Mouse (Mus musculus) midbrain, embryonic 12.5 days (tissue): ENCODE results near the gene Ceacam20. TPM values are rescaled to one million over a fixed set of nuclear protein-coding genes. Genes with fewer than 3 reads are reported as not detected.
"Not testable (repeated sequence)": the region's sequence is repeated elsewhere in the genome, so short reads cannot be mapped to it uniquely, and the experiment has no call there.

Experiments
- ATAC-seq: fragments of 200-750 bp; cut with Nextera tagmentation; 2 replicates; pipeline ENCODE4 v1.8.0; 2017; ENCODE audit warnings: low read depth, moderate TSS enrichment, moderate library complexity; ENCODE audit not compliant: low FRiP score
- H3K27ac ChIP-seq: fragments of 300-500 bp; sonication (generic); replicated peaks from 2 replicates; pipeline ENCODE4 v1.5.1; 2016; ENCODE audit warnings: mild to moderate bottlenecking
- H3K27me3 ChIP-seq: fragments of 300-500 bp; sonication (generic); 2 replicates; pipeline ENCODE4 v1.6.1; 2016; ENCODE audit warnings: mild to moderate bottlenecking
- H3K36me3 ChIP-seq: fragments of 300-500 bp; sonication (generic); 2 replicates; pipeline ENCODE4 v1.6.1; 2016
- H3K4me1 ChIP-seq: fragments of 300-500 bp; sonication (generic); 2 replicates; pipeline ENCODE4 v1.6.1; 2016
- H3K4me2 ChIP-seq: fragments of 300-500 bp; sonication (generic); replicated peaks from 2 replicates; pipeline ENCODE4 v1.6.1; 2016; ENCODE audit warnings: mild to moderate bottlenecking, moderate library complexity
- H3K4me3 ChIP-seq: fragments of 300-500 bp; sonication (generic); 2 replicates; pipeline ENCODE4 v1.5.1; 2016; ENCODE audit warnings: mild to moderate bottlenecking
- H3K9ac ChIP-seq: fragments of 300-500 bp; sonication (generic); replicated peaks from 2 replicates; pipeline ENCODE4 v1.6.1; 2016; ENCODE audit warnings: mild to moderate bottlenecking, moderate library complexity
- H3K9me3 ChIP-seq: fragments of 300-500 bp; sonication (generic); 2 replicates; pipeline ENCODE4 v1.6.1; 2016; ENCODE audit warnings: mild to moderate bottlenecking
- WGBS: fragments of 180-500 bp; shearing (Covaris S2); methylation state at CpG from one replicate; pipeline ENCODE4 v1.1.7; 2016; 5-methylcytosine and 5-hydroxymethylcytosine counted together
- polyA plus RNA-seq: library from polyadenylated mRNA; unstranded; fragments of >200 nt; fragmentation: Nextera tagmentation; extraction: Ambion mirVana; gene quantifications from 2 replicates; pipeline ENCODE4 v1.2.1, GENCODE M21; 2016

Gene Ceacam20
- polyA plus RNA-seq, 1 experiment from 2014 or later: not detected

GRCm38 (mm10) chr7:19950589-19950988, 14.6 kb upstream of the Ceacam20 start, which contains the start of gene Igsf23:
Gene Igsf23 (minus strand): TSS chr7:19950756.
- no peak for ATAC-seq
- H3K9me3 ChIP-seq: no peaks in the 10 kb centered on the region
- H3K27ac ChIP-seq: no peak within 1 kb of the TSS
- no peaks in the 10 kb centered on the region for H3K4me1 ChIP-seq
- no peaks in the 10 kb centered on the region for H3K36me3 ChIP-seq
- 58% methylated on average over 9 of the region's 9 CpGs for WGBS
- H3K27me3 ChIP-seq: no peaks in the 10 kb centered on the region
- no peak within 1 kb of the TSS for H3K9ac ChIP-seq
- no peak within 1 kb of the TSS for H3K4me2 ChIP-seq
- H3K4me3 ChIP-seq: no peak within 1 kb of the TSS

DNA sequence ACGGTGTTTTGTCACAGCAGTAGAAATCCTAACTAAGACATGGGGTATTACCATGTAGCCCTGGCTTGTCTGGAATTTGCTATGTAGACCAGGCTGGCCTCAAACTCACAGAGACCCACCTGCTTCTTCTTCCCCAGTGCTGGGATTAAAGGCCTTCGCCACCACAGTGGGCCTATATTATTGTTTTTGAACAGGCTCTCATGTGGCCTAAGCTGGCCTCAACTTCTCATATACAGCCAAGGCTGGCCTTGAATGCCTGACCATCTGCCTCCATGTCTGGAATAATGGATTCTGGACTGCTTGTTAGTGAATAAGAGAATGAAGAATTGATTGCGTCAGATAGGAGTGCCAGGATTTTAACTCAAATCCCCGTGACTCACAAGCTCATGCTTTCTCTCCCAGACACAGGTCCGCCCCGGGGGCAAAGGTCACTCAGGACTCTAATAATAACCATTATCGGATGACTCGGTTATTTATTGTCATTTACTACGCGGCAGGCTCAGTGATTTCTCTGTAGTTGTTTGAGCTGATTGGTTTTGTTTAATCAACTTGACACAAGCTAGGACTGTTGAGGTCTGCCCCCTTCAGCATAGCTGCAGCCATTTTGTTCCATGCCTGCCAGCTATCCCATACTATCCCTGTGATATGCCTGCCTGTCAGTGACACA, 12.8 kb upstream of the Ceacam20 start:
- 0 out of 2 replicates have a peak overlapping the region, but pooled peaks have one; percentile 15 for H3K27ac ChIP-seq
- ATAC-seq: peak; percentile 59
- no peaks in the 10 kb centered on the region for H3K4me1 ChIP-seq
- H3K9ac ChIP-seq: no peak overlapping the region
- no peak overlapping the region for H3K4me2 ChIP-seq
- H3K27me3 ChIP-seq: no peaks in the 10 kb centered on the region
- H3K36me3 ChIP-seq: no peaks in the 10 kb centered on the region
- no peaks in the 10 kb centered on the region for H3K9me3 ChIP-seq
- H3K4me3 ChIP-seq: no peak overlapping the region
- WGBS: 41% methylated on average over 10 of the region's 10 CpGs

- Histone ChIP-seq H3K27ac (no peak overlapping the region), H3K4me3 (no peak overlapping the region), H3K27me3 (no peaks in the 10 kb centered on the region), H3K36me3 (no peaks in the 10 kb centered on the region), H3K9ac (no peak overlapping the region), H3K4me2 (no peak overlapping the region), H3K9me3 (no peaks in the 10 kb centered on the region), H3K4me1 (no peaks in the 10 kb centered on the region)
- no peak for ATAC-seq
- 47% methylated on average over 9 of the region's 9 CpGs for WGBS
Measured at GRCm38 (mm10) chr7:19953054-19953453, 12.2 kb upstream of the Ceacam20 start.

DNA sequence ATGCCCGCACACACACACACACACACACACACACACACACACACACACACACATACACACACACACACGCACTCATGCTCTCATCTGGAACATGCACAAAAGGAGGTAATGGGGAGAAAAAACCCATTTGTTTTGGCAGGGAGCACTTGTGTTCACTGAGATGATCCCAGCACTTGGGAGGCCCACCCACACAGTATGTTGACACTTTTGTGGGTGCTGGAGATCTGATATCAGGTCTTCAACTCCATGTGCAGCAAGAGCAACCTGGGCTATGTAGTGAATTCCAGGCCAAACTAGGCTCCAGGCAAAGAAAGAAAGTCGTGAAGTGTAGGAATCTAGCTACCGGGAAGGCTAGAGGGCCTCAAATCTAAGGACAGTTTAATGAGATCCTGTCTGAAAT, 9.4 kb upstream of the Ceacam20 start:
- 76% methylated on average over 4 of the region's 4 CpGs for WGBS
- Histone ChIP-seq H3K4me1 (no peaks in the 10 kb centered on the region), H3K36me3 (no peaks in the 10 kb centered on the region), H3K9ac (no peak overlapping the region), H3K9me3 (no peaks in the 10 kb centered on the region), H3K4me2 (no peak overlapping the region), H3K27me3 (no peaks in the 10 kb centered on the region), H3K4me3 (no peak overlapping the region), H3K27ac (no peak overlapping the region)
- ATAC-seq: no peak

- Histone ChIP-seq H3K9me3 (no peaks in the 10 kb centered on the region), H3K4me3 (no peak overlapping the region), H3K36me3 (no peaks in the 10 kb centered on the region), H3K27ac (no peak overlapping the region), H3K4me2 (no peak overlapping the region), H3K27me3 (no peaks in the 10 kb centered on the region), H3K4me1 (no peaks in the 10 kb centered on the region), H3K9ac (no peak overlapping the region)
- peak; percentile 52; the same call in 1 of the 2 replicates for ATAC-seq
- WGBS: 3% methylated on average over 7 of the region's 7 CpGs
Measured at GRCm38 (mm10) chr7:19956341-19956781, 8.9 kb upstream of the Ceacam20 start.

DNA sequence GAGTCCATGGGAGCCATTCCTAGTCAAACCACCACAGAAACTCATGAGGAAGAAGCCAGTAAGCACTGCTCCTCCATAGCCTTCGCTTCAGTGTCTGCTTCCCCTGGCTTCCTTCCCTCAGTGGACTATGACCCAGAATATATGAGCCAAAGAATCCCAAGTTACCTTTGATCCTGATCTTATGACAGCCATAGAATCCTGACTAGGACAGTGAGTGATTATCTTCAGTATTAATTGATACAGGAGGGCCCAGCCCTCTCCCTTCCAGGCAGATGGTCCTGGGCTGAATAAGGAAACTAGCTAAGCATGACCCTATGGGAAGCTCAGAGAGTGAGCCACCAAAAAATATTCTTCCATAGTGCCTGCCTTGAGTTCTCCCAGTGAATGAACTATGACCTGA, 2.8 kb upstream of the Ceacam20 start:
- no peaks in the 10 kb centered on the region for H3K4me1 ChIP-seq
- H3K36me3 ChIP-seq: no peaks in the 10 kb centered on the region
- no peaks in the 10 kb centered on the region for H3K9me3 ChIP-seq
- H3K9ac ChIP-seq: no peak overlapping the region
- no peak overlapping the region for H3K27ac ChIP-seq
- 70% methylated on average over 1 of the region's 1 CpGs for WGBS
- no peak for ATAC-seq
- H3K27me3 ChIP-seq: no peaks in the 10 kb centered on the region
- H3K4me3 ChIP-seq: no peak overlapping the region
- H3K4me2 ChIP-seq: no peak overlapping the region

DNA sequence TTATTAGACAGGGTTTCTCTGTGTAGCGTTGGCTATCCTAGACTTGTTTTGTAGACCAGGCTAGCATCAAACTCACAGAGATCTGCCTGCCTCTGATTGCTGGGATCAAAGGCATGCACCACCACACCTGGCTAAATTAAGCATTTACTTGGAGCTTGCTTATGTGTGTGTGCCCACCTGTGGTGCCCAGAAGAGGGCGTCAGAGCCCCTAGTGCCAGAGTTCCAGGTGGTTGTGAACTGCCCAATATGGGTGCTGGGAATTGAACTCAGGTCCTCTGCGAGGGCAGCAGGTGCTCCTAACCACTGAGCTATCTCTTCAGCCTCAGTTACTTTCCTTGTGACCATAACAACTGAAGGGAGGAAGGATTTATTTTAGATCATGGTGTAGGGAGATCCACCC, 3.9 kb downstream of the Ceacam20 start:
- Histone ChIP-seq H3K27me3 (no peaks in the 10 kb centered on the region), H3K27ac (no peak overlapping the region)
- 74% methylated on average over 3 of the region's 3 CpGs for WGBS

DNA sequence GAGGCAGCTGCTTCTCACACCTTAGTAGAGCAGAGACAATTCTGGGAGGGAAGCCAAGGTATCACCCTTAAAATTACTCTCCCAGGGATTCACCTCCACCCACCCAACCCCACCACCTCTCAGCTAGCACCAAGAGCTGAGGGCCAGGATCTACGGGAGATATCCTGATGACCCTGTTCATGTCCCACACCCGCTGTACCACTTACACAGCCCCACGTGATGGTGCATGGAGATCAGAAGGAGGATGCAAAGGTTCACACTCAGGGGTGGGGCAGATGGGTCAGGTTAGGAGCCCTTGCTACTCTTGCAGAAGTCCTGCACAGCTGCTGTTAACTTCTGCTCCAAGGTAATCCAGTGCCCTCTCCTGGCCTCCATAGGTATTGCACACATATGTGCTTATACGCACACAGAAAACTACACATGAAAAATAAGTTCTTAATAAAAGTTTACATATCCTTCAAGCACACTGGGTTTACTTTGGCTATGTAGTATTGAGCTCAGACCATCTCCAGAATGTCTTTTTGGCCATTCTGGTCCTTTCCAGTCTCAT, 4.4 kb downstream of the Ceacam20 start:
- Histone ChIP-seq H3K9ac (no peak overlapping the region), H3K4me2 (no peak overlapping the region)
- WGBS: 92% methylated on average over 4 of the region's 4 CpGs

More for the DNA sequence above, 3.9 kb downstream of the Ceacam20 start:
- Histone ChIP-seq H3K4me2 (no peak overlapping the region), H3K4me3 (no peak overlapping the region), H3K36me3 (no peaks in the 10 kb centered on the region), H3K4me1 (no peaks in the 10 kb centered on the region), H3K9ac (no peak overlapping the region), H3K9me3 (peaks cover 32% of the 10 kb centered on the region)
- no peak for ATAC-seq

GRCm38 (mm10) chr7:19970196-19970595, 5.0 kb downstream of the Ceacam20 start:
- Histone ChIP-seq H3K4me3 (no peak overlapping the region), H3K9ac (no peak overlapping the region), H3K9me3 (peaks cover 32% of the 10 kb centered on the region), H3K4me1 (no peaks in the 10 kb centered on the region), H3K36me3 (no peaks in the 10 kb centered on the region), H3K27me3 (no peaks in the 10 kb centered on the region), H3K27ac (no peak overlapping the region), H3K4me2 (no peak overlapping the region)
- WGBS: 94% methylated on average over 8 of the region's 8 CpGs
- no peak for ATAC-seq

More for the DNA sequence above, 4.4 kb downstream of the Ceacam20 start:
- no peak overlapping the region for H3K27ac ChIP-seq
- no peaks in the 10 kb centered on the region for H3K4me1 ChIP-seq
- ATAC-seq: no peak
- H3K4me3 ChIP-seq: no peak overlapping the region
- no peaks in the 10 kb centered on the region for H3K36me3 ChIP-seq
- peaks cover 32% of the 10 kb centered on the region for H3K9me3 ChIP-seq
- no peaks in the 10 kb centered on the region for H3K27me3 ChIP-seq

DNA sequence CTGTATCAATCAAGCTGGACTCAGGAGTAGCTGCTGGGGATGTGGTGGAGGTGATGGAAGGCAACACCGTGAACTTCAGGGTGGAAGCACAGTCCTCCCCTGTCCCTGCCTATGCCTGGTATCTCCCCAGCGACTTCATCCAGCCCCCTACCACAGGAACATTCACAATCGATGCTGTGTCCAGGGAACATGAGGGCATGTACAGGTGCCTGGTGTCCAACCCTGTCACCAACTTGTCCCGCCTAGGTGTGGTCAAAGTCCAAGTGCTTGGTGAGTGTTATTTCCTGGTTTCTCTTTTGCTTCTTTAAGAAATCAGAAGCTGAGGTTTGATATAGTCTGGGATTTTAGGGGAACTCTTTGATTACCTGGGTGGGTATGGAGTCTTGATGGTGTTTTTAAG, 6.3 kb downstream of the Ceacam20 start:
- no peaks in the 10 kb centered on the region for H3K4me1 ChIP-seq
- no peak overlapping the region for H3K4me2 ChIP-seq
- H3K9ac ChIP-seq: no peak overlapping the region
- no peak for ATAC-seq
- no peak overlapping the region for H3K27ac ChIP-seq
- H3K36me3 ChIP-seq: no peaks in the 10 kb centered on the region
- H3K27me3 ChIP-seq: no peaks in the 10 kb centered on the region
- WGBS: 86% methylated on average over 4 of the region's 4 CpGs
- H3K9me3 ChIP-seq: peaks cover 32% of the 10 kb centered on the region
- no peak overlapping the region for H3K4me3 ChIP-seq

DNA sequence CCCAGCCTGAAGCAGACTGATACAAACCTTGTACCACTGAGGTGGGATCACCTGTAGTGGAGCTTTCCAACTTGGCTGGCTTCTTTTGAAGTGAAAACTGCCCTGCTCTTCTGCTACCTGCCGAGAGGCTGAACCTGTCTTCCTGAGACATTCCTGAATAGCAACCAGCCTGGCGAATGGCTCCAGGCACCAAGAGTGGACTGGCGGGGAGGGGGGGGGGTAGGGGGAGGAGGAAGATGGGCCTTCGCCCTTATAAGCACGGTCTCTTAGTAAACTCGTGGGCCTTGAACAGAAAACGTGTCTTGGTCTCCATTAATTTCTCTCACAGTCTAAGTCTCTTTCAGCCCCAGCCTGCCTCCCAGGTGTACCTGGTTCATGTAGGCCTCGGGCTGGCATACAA, 26.0 kb downstream of the Ceacam20 start, which contains the start of gene Nlrp9b:
TSS of gene Nlrp9b (plus strand) at position 301 of the 400 bp plus-strand sequence.
- peaks cover 22% of the 10 kb centered on the region for H3K9me3 ChIP-seq
- not testable (repeated sequence) for H3K36me3 ChIP-seq, H3K4me1 ChIP-seq

DNA sequence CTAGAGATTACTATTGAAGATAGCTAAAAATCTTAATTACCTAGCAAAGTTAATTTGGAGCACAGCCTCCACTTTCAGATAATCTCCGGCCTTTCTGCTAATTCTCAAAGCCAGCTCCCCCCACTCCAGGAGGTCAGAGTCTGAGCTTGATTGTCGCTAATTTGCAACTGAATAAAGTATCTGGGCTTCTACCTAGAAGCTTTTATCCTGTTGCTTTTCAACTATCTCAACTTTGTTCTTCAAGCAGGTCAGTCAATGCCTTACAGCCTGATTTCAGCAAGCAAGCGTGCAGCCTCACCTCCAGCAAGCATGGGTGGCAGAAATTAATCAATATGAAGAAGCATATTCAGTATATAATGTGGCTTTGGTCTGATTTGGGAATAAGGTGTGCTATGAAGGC, 31.5 kb downstream of the Ceacam20 start:
- H3K27ac ChIP-seq, H3K9ac ChIP-seq, ATAC-seq, H3K36me3 ChIP-seq, H3K4me2 ChIP-seq, H3K27me3 ChIP-seq, H3K4me1 ChIP-seq, H3K4me3 ChIP-seq: not testable (repeated sequence)
- peaks cover 12% of the 10 kb centered on the region for H3K9me3 ChIP-seq
- 62% methylated on average over 3 of the region's 3 CpGs for WGBS

More for the DNA sequence above, 26.0 kb downstream of the Ceacam20 start, which contains the start of gene Nlrp9b:
- not testable (repeated sequence) for ATAC-seq, H3K9ac ChIP-seq, H3K4me2 ChIP-seq, H3K4me3 ChIP-seq, H3K27me3 ChIP-seq, H3K27ac ChIP-seq
- 69% methylated on average over 8 of the region's 8 CpGs for WGBS
